Mouse (Mus musculus) megakaryocyte-erythroid progenitor cell, adult 5-6 weeks (primary cell): ENCODE data around the gene Atp5d. TPM values are rescaled to one million over a fixed set of nuclear protein-coding genes. Genes with fewer than 3 reads are reported as not detected.
A peak's percentile ranks its signal among the peaks of the same experiment; 100 is the strongest.
"Not testable (repeated sequence)": the region's sequence is repeated elsewhere in the genome, so short reads cannot be mapped to it uniquely, and the experiment has no call there.

Source experiments
- ATAC-seq: replicated peaks from 2 replicates; pipeline ENCODE4 v1.8.0; 2016; ENCODE audit warnings: mild to moderate bottlenecking, inconsistent platforms; ENCODE audit not compliant: severe bottlenecking, poor library complexity, low FRiP score, low TSS enrichment
- total RNA-seq, 2 experiments: library from RNA; stranded (forward) in 1 of 2; stranded (reverse) in 1 of 2; fragments of 200-1000, 215-1000 nt in 1 of 2; fragments of >200 nt in 1 of 2; fragmentation: Nextera tagmentation in 1 of 2; gene quantifications; 2 replicates each; pipeline ENCODE4 v1.2.3; 2014 to 2017

The Atp5d gene
- total RNA-seq, 2 experiments from 2014 or later: 49.3 to 325 TPM

DNA sequence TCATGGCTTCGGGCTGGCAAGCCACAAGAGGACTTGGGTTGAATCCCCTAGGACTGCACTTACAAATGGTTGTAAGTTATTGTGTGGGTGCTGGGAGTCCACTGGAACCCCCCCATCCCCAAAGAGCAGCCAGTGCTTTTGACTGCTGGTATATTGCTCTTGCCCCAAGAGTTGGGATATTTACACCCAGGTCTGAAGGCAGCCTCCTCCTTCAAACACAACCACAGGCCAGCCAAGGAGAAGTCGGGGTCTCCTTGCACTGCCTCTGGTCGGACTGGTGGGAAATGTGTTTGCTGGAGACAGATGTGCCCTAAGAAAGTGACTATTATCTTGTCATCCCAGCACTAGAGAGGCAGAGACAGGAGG lies 23.8 kb downstream of the Atp5d start:
- ATAC-seq: no peak

DNA sequence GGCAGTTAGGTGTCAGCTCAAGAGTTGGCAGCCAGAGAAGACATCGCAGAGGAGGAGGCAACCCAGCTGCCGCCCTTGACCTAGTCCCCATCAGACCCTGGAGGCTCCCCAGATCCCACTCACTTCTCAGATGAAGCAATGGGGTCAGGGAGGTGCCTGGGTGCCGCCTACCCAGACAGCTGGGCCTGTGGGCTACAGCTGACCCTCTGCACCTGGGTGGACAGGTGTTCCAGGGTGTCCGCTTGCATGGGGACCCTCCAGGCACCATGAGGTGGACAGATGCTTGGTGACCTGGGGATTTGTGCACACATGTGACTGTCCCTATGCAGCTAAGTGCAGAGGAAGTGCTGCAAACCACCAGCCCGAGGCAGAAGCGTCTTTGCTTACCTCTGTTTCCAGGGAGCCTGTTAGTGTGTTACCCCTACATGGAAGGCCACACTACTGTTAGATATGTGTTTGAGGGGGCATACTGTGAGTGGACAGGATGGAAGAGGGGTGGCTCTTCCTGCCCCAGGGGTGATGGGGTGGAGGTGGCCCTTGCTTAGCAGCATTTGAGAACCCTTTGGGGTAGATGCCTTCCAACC lies 24.4 kb downstream of the Atp5d start:
- no peak for ATAC-seq

DNA sequence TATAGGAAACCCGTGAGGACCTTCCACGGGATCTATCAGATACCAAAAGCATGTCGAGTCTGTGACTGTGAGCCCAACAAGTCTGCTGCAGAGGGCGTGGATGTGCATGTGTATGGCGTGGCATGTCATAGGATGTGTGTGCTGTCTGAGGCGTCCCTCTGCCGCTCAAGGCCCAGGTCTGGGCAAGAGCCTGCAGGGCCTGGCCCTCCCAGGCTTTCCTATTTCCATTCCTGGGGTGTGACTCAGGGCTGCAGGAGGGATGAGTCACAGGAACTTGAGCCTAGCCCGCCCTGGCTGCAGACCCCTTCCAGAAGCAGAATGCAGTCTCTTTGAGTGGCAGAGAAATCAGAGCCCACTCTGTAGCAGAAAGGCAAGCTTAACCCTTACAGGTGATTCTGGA lies 25.3 kb downstream of the Atp5d start:
- no peak for ATAC-seq

DNA sequence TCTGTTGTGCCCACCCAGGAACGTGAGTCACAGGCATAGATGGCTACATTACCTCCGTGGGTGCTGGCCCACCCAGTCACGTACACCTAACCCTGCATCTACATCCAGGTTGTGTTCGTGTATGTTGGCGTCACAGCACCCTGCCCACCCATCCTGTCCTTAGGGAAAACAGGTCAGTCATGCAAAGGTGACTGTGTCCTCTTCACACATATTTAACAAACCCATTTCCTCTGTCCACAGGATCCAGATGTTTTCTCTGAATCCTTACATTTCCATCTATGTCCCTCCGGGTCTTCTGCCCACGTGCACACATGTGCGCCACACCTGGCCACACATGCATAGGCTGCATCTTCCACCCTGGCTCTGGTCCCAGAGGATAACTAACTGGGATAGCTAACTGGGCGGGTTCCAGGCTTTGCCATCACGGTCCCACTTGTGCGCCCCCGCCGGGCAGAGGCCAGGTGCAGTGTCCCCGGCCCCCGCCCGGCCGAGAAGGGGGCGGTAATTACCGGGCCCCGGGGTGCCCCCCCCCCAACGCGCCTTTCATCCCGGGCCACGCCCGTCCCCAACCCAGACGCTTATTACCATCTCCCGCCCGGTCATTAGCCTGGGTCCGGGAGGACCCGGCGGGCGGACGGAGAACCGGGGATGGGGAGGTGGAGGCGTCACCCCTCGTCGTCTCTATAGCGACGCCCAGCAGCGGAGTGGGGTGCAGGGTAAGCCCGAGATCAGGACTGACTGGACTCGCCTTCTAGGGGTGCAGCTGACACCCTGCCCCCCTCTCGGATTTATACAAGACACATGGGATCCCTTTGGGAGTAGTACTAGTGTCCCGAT lies 25.9 kb downstream of the Atp5d start:
- ATAC-seq: no peak

DNA sequence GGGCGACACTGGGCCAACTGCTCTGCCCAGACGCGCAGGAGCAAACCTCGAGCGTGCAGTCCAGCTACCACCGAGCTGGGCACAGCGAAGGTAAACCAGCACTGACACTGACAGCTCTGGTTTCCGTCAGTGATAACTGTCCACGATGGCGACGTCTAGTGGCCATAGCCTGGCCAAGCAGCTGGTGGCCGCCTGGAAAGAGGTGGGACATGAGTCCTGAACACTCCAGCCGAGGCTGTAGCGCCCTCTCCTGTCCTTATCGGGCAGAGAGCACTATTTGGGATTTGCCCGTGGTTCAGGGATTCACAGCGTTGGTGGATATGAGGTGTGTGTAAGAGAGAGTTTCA lies 26.5 kb downstream of the Atp5d start:
- peak; percentile 57 for ATAC-seq

DNA sequence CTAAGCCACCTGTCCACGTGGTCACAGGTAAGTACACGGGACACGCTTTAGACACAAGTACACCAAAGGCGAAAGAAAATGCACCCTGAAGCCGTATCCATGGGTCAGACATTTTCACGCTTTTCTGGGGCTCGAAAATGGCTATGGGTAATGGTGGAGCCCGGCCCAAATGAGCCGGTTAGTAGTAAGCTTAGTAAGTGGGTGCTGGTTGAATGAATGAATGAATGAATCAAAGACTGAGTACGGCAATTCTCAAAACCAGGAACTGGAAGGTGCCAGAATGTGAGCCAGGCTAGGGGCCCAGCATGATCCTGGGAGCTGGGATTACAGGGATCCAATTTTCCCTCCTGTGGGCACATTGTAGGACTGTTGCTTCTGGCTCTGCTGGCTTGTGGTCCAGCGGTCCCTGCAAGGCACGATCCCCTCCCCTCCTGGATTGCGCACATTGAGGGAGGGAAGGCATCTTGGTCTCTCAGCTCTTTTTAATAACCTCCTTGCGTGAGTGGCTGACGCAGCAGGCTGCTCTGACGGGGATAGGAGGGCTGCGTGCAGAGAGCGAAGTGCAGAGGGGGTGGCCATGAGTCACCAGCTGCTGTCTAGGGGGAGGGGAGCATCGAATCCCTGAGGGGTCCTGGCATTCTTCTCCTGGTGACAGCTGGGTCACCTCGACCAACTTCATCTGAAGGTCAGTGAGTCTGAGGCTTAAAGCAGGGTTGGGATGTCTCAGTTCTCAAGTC lies 27.1 kb downstream of the Atp5d start, which contains the start of gene Cirbp:
Cirbp (plus strand) TSS at position 594 of the 737 bp plus-strand sequence.
- ATAC-seq: no peak

DNA sequence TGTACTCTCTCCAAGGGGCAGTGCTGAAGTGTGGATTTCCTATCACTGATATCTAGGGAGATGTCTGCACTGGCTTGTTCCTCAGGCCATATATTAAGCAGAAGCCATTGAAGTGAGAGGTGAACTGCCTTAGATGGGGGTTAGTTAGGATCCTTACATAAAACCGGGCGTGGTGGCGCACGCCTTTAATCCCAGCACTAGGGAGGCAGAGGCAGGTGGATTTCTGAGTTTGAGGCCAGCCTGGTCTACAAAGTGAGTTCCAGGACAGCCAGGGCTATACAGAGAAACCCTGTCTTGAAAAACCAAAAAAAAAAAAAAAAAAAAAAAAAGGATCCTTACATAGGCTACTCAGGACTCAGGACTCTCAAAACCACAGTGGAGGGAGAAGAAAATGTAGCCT lies 27.7 kb downstream of the Atp5d start:
- not testable (repeated sequence) for ATAC-seq

DNA sequence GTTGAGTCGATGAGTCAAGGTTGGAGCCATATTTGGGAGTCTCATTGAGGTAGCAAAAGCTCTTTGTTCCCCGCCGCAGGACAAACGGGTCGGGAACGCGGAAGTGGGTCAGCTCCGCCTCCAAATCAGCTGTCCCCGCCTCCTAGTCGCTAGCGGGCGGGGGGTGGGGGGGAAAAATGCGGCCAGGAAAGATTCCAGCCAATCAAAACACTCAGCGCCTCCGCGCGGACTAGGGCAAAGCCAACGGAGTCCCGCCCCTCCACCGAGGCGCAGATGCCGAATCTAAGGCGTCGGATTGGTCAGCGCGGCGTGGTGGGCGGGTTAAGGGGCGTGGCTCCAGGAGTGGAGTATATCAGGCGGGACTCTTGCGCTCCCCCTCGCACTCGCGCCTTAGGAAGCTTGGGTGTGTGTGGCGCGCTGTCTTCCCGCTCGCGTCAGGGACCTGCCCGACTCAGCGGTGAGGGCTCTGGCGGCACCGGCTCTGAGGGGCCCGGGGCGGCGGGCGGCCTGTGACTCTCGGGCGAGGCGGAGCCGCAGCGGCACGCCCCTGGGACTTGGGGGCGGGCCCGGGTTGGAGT lies 29.1 kb downstream of the Atp5d start:
- peak; percentile 76 for ATAC-seq

DNA sequence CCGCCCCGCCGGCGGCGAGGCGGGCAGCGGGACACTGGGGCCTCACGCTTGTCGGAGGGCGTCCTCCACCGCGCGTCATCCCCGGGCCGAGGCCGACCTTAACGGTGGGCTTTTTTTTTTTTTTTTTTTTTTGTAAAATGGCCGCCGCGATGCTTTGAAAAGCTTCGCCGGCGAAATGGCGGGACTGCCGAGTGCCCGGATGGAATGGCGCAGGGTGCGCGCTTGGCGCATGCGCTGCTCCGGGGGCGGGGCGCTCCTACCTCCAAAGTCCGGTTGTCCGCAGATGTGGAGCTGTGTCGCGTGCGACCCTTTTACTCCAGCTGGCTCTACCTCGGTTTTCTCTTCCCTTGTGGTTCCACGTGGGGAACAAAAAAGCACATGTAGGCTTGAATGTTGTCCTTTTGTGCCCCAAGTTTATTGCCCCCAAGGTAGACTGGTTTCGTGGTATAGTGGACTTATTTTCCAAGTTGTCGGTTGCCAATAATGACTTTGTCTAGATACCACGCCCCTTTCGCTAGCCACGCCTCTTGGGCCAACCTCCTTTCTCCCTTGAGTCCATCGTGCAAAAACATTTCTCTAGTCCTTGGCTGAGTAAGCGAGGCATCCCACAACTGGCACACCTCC lies 29.7 kb downstream of the Atp5d start:
- ATAC-seq: peak; percentile 23

DNA sequence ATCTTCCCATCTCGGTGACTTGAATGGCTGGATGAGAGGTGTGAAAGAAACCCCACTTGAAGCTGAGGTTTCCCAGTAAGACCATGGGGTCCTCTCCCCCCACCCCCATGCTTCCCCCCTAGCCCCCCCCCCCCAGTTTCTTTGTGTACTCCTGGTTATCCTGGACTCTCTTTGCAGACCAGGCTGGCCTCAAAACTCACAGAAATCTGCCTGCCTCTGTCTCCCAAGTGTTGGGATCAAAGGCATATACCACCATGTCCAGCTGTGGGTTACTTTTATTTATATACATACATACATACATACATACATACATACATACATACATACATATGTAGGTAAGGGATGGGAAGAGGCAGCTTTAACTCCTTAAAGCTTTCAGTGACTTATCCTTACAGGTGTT lies 30.6 kb downstream of the Atp5d start:
- no peak for ATAC-seq

DNA sequence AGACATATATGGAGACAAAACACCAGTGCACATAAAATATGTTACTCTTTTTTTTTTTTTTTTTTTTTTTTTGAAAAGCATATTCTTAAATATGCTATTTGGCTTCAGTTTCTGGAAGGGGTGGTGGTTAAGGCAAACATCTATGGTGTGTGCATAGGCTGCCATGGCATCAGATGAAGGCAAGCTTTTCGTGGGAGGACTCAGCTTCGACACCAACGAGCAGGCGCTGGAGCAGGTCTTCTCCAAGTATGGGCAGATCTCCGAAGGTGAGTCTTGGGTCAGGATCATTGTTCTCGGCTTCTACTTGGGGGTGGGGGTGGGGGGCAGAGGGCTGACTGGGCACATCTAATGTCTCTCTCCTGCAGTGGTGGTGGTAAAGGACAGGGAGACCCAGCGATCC lies 31.2 kb downstream of the Atp5d start:
- ATAC-seq: no peak

DNA sequence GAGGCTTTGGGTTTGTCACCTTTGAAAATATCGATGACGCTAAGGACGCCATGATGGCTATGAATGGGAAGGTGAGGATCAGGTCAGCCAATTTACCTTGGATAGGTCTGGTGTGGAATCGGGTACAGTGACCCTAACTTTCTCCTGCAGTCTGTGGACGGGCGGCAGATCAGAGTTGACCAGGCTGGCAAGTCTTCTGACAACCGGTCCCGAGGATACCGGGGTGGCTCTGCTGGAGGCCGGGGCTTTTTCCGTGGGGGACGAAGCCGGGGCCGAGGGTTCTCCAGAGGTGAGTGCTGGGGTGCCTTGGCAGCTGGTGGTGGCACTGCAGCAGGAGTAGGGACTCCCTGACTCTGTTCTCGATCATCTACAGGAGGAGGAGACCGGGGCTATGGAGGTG lies 31.6 kb downstream of the Atp5d start:
- no peak for ATAC-seq

DNA sequence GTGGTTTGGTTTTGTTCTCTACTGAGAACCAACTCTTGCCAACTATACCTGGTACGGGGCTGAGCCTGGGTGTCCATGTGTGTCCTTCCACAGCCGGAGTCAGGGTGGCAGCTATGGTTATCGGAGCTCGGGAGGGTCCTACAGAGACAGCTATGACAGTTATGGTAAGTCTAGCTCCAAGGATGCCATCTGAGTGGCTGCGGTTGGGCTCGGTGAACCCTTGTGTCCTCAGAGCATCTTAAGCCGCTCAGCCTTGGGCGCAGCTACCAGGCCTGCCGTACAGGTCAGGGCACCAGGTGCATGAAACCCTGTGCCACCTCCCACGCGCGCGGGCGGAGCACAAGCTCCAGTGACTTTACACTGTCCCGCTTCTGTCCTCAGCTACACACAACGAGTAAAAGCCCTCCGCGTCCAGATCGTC lies 32.2 kb downstream of the Atp5d start:
- no peak for ATAC-seq

DNA sequence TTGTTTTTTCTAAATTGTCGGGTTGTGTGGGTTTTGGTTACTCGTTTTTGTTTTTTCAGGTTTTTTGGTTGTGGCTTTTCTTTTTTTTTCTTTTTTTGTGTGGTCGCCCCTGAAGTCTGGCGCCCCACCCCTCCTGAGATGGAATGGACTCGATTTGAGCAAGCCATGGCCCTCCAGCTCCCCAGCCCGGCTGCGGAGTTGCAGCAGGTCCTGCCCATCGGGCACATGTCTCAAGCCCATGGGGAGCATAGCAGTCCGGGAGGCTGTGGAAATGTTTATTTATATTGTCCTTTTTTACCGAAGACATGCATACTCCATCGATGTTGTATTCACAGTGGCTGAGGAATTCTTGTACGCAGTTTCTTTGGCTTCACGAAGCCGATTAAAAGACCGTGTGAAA lies 32.8 kb downstream of the Atp5d start:
- ATAC-seq: no peak

DNA sequence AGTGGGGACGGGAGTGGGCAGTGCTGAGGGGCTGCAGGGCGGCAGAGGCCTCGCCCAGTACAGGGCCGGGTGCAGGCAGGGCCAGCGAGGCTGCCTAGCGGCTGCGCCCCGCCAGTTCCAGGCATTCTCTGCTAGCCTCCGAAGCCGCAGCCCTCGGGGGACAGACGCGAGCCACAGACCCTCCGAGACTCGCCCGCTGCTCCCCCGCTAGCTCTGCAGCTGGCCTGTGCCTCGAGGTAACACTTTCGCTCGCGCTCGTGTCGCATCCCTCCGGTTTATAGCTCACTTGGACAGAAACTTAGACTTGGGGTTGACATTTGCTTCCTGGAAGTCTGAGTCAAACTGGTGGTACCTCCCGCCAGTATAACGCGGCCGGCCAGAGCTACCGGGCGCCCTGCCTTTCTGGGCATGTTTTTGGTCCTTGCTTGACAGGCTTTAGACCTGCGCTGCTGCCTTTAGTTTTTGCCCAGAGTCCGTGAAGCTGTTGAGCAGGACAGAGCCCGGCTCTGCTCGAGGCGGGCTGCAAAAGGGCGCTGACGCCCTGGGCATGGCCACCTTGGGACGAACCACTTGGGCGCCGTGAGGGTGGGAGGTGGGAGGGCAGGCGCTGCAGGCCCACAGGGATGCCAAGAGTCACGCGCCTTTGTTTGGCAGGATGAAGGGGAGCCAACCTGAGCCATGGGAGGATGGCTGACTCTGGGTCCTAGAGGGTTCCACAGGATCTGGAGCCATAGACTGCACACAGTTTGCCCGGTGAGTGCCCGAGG lies 33.5 kb downstream of the Atp5d start:
- ATAC-seq: no peak

DNA sequence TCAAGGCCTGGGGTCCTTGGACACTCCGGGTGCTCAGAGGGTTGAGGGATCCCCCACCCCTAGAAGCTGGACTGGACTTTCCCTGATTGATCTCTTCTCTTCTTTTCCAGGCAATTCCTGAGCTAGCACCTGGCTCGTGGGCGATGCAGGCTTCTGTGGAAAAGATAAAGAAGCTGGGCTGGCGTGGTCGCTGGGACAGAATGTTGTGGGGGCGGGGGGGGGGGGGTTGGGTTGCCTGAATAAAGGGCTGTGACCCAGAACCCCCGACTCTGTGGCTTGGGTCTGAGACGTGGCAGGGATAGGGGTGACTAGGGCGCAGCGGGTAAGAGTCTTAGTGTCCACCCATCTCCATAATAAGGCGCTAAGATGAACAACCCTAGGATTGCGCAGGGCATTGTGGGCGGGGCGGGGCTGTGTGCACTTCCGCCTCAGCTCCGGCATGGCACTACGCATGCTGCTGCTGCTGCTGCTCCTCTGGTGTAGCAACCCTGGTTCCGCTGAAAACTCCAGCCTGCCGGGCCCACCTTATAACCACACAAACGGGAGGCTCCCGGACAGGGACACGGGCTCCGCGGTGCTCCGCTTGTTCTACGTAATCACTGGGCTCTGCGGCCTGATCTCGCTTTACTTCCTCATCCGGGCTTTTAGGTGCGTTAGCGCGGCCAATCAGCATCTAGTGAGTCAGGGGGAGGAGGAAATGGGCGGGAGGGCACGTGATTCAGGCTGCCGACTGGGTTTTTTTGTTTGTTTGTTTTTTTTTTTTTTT lies 34.3 kb downstream of the Atp5d start, which contains the start of gene 1600002K03Rik:
1600002K03Rik (plus strand) TSS at position 418 of the 766 bp plus-strand sequence.
- ATAC-seq: peak; percentile 75

DNA sequence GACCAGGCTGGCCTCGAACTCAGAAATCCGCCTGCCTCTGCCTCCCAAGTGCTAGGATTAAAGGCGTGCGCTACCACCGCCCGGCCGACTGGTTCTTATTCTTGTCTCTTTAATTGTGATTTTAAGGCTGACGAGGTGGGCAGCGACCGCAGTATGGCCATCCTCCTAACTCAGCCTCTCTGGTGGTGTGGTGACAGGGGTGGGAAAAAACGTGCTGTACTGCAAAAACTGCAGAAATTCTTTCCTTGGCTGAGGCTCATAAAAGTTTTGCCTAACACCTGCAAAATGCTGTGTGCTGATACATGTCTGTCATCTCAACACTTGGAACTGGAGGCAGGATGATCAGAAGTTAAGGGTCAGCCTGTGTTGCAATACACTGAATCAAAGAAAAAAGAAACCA lies 34.9 kb downstream of the Atp5d start:
- ATAC-seq: no peak

DNA sequence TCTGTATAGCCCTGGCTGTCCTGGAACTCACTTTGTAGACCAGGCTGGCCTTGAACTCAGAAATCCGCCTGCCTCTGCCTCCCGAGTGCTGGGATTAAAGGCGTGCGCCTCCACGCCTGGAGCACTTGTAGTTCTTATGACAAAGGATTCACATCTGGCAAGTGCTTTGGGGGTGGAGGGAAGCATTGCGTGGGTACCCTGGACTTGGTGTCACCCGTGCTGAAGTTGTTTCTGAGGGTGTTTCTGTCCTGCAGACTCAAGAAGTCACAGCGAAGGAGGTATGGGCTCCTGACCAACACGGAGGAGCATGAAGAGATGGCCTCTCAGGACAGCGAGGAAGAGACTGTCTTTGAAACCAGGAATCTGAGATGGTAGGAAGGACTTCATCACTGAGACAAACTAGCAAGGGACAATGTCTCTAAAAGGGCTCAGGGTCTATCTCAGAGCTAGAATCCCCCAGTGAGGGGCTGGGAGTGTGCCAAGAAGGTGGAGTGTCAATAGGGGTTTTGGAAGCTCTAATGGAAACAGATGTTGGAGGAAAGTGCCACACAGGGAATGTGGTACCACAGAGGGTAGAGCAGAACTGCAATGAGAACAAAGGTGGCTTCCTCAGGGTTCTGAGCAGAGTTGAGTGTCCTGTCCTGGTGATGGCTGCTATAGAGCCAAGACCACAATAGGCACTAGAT lies 35.7 kb downstream of the Atp5d start:
- ATAC-seq: no peak
